Comparison of ENCODE assay signal across 8 mouse cellular contexts in genomic region chr5:148965089-148965591, GRCm38 (mm10). TPM values are rescaled to one million over a fixed set of nuclear protein-coding genes. Genes with fewer than 3 reads are reported as not detected.
DNase-seq lines count a peak whose midpoint lies in the region; ATAC-seq and TF ChIP-seq lines count a peak whose summit lies in the region.

No protein-coding gene starts in this region.

- no peaks in the 10 kb centered on the region for H3K9me3 ChIP-seq in lung, embryonic 14.5 days (ENCODE audit: low read depth, low read length)
- H3K9me3 ChIP-seq in embryonic facial prominence, embryonic 15.5 days (replicated peaks), result no peaks in the 10 kb centered on the region
- no peaks in the 10 kb centered on the region for H3K9me3 ChIP-seq in midbrain, embryonic 16.5 days (replicated peaks; ENCODE audit: control insufficient read depth, low read length, poor library complexity, severe bottlenecking)

- H3K4me3 ChIP-seq in lung, embryonic 14.5 days (ENCODE audit: low read depth, low read length), result no peak overlapping the region
- no peak overlapping the region for H3K4me3 ChIP-seq in embryonic facial prominence, embryonic 15.5 days (replicated peaks)
- H3K4me3 ChIP-seq in midbrain, embryonic 16.5 days (ENCODE audit: low read depth, low read length), result no peak overlapping the region

- DNase-seq in frontal cortex, postnatal 36 days (ENCODE audit: low spot score in 2 of 2), result peak; percentile 24 to 64
- DNase-seq in frontal cortex, postnatal 25 days (ENCODE audit: low spot score in 2 of 2), result no peak
- DNase-seq in lung, embryonic 14.5 days, result peak; percentile 55
- no peak for DNase-seq in lung, postnatal 25 days (ENCODE audit: low spot score)
- DNase-seq in ovary, postnatal 10 days (ENCODE audit: low spot score), result no peak
- DNase-seq in cerebellum, postnatal 4 days (ENCODE audit: low spot score in 2 of 2), result no peak

- peak overlapping the region; percentile 29; the same call in 1 of the 2 replicates for H3K4me2 ChIP-seq in lung, embryonic 14.5 days
- peak overlapping the region; percentile 23 for H3K4me2 ChIP-seq in embryonic facial prominence, embryonic 15.5 days (replicated peaks)
- no peak overlapping the region for H3K4me2 ChIP-seq in midbrain, embryonic 16.5 days (ENCODE audit: low read length)

- H3K36me3 ChIP-seq in lung, embryonic 14.5 days (ENCODE audit: insufficient read depth), result no peaks in the 10 kb centered on the region
- no peaks in the 10 kb centered on the region for H3K36me3 ChIP-seq in embryonic facial prominence, embryonic 15.5 days
- H3K36me3 ChIP-seq in midbrain, embryonic 16.5 days (ENCODE audit: control insufficient read depth, insufficient read depth, low read length), result no peaks in the 10 kb centered on the region

- TF ChIP-seq CTCF in lung, embryonic 14.5 days (IDR thresholded peaks at IDR 0.05; ENCODE audit: low read depth), result no peak

- H3K27ac ChIP-seq in lung, embryonic 14.5 days (ENCODE audit: low read depth), result peak overlapping the region; percentile 87
- peak overlapping the region; percentile 87 for H3K27ac ChIP-seq in embryonic facial prominence, embryonic 15.5 days (replicated peaks)
- peak overlapping the region; percentile 24; the same call in 1 of the 2 replicates for H3K27ac ChIP-seq in midbrain, embryonic 16.5 days (ENCODE audit: low read length)

- WGBS in lung, embryonic 14.5 days, result 37% methylated on average over 15 of the region's 15 CpGs
- WGBS in embryonic facial prominence, embryonic 15.5 days, result 31% methylated on average over 15 of the region's 15 CpGs
- 86% methylated on average over 15 of the region's 15 CpGs for WGBS in midbrain, embryonic 16.5 days

- H3K27me3 ChIP-seq in lung, embryonic 14.5 days (ENCODE audit: insufficient read depth, low read length), result no peaks in the 10 kb centered on the region
- H3K27me3 ChIP-seq in embryonic facial prominence, embryonic 15.5 days, result no peaks in the 10 kb centered on the region
- H3K27me3 ChIP-seq in midbrain, embryonic 16.5 days (ENCODE audit: control insufficient read depth, insufficient read depth, low read depth, low read length), result no peaks in the 10 kb centered on the region

- peaks cover 33% of the 10 kb centered on the region for H3K4me1 ChIP-seq in lung, embryonic 14.5 days (ENCODE audit: insufficient read depth)
- H3K4me1 ChIP-seq in embryonic facial prominence, embryonic 15.5 days, result peaks cover 61% of the 10 kb centered on the region
- peaks cover 15% of the 10 kb centered on the region for H3K4me1 ChIP-seq in midbrain, embryonic 16.5 days (ENCODE audit: control insufficient read depth, insufficient read depth, low read length)

- ATAC-seq in lung, embryonic 14.5 days (ENCODE audit: insufficient read depth), result no peak
- ATAC-seq in embryonic facial prominence, embryonic 15.5 days (ENCODE audit: insufficient number of reproducible peaks, low FRiP score, low TSS enrichment, low read depth), result no peak
- no peak for ATAC-seq in midbrain, embryonic 16.5 days

- H3K9ac ChIP-seq in lung, embryonic 14.5 days, result no peak overlapping the region
- no peak overlapping the region for H3K9ac ChIP-seq in embryonic facial prominence, embryonic 15.5 days
- no peak overlapping the region for H3K9ac ChIP-seq in midbrain, embryonic 16.5 days (ENCODE audit: low read depth, low read length)

RNA-seq across cellular contexts. Expression of gene Gm42791, which starts 29.8 kb away (rescaled TPM):
- polyA plus RNA-seq in lung, embryonic 14.5 days (2014; fragmentation: Nextera tagmentation; extraction: Ambion mirVana), result 0.58 and 1.2 TPM in 2 replicates
- polyA plus RNA-seq in embryonic facial prominence, embryonic 15.5 days (2015; fragmentation: Nextera tagmentation; extraction: Ambion mirVana), result 1.6 and 2.3 TPM in 2 replicates
- polyA plus RNA-seq in midbrain, embryonic 16.5 days (2015; fragmentation: Nextera tagmentation; extraction: Ambion mirVana), result 5.7 and 6.7 TPM in 2 replicates

RNA-seq across cellular contexts. Expression of gene Katnal1, which starts 36.0 kb away (rescaled TPM):
- 13.8 and 14.2 TPM in 2 replicates for polyA plus RNA-seq in lung, embryonic 14.5 days (2014; fragmentation: Nextera tagmentation; extraction: Ambion mirVana)
- 13.7 and 15.8 TPM in 2 replicates for polyA plus RNA-seq in embryonic facial prominence, embryonic 15.5 days (2015; fragmentation: Nextera tagmentation; extraction: Ambion mirVana)
- polyA plus RNA-seq in midbrain, embryonic 16.5 days (2015; fragmentation: Nextera tagmentation; extraction: Ambion mirVana), result 40.2 and 40.7 TPM in 2 replicates

Comparison
In these comparisons a context has a peak if more than half of its experiments do, and no peak if none do; other contexts are left out.
1. DNase-seq: peak in frontal cortex, postnatal 36 days (2 of 2) and lung, embryonic 14.5 days (single experiment); none in frontal cortex, postnatal 25 days (0 of 2), lung, postnatal 25 days (single experiment), ovary, postnatal 10 days (single experiment) and cerebellum, postnatal 4 days (0 of 2).
2. H3K27ac ChIP-seq: peak in every context shown above with its lines; median percentile 87 in lung, embryonic 14.5 days; 87 in embryonic facial prominence, embryonic 15.5 days; 24 in midbrain, embryonic 16.5 days.